Mouse (Mus musculus): ENCODE measurements around the gene Crb1. TPM values are rescaled to one million over a fixed set of nuclear protein-coding genes. Genes with fewer than 3 reads are reported as not detected.

Crb1 gene
- polyA plus RNA-seq, 1 experiment from 2014 or later = 3.5 TPM

GRCm38 (mm10) chr1:139153006-139153405 lies 223.9 kb downstream of the Crb1 start:
- ATAC-seq (ENCODE audit: low FRiP score, low read depth) = peak; percentile 84
- no peak overlapping the region for H3K4me2 ChIP-seq (replicated peaks)
- WGBS = 28% methylated on average over 2 of the region's 2 CpGs
- H3K4me3 ChIP-seq = no peak overlapping the region
- no peaks in the 10 kb centered on the region for H3K9me3 ChIP-seq
- H3K36me3 ChIP-seq = no peaks in the 10 kb centered on the region
- H3K27me3 ChIP-seq = no peaks in the 10 kb centered on the region
- H3K4me1 ChIP-seq = peaks cover 8% of the 10 kb centered on the region
- no peak overlapping the region for H3K9ac ChIP-seq (replicated peaks)
- peak overlapping the region; percentile 81 for H3K27ac ChIP-seq (replicated peaks)

Other genes starting within 250 kb of the Crb1 start
- gene Zbtb41, start 45.2 kb upstream of the Crb1 start, polyA plus RNA-seq (2016; fragmentation: Nextera tagmentation; extraction: Ambion mirVana) = 22.9 and 29.3 TPM in 2 replicates
- gene Aspm, start 77.7 kb upstream of the Crb1 start, polyA plus RNA-seq (2016; fragmentation: Nextera tagmentation; extraction: Ambion mirVana) = 26.2 TPM in 2 replicates
- gene F13b, start 124.6 kb upstream of the Crb1 start, polyA plus RNA-seq (2016; fragmentation: Nextera tagmentation; extraction: Ambion mirVana) = not detected in 2 replicates
- gene Cfhr1, start 183.2 kb upstream of the Crb1 start, polyA plus RNA-seq (2016; fragmentation: Nextera tagmentation; extraction: Ambion mirVana) = not detected in 2 replicates